Mouse (Mus musculus): ENCODE data around the gene Tagap1.
"Not testable (repeated sequence)": the region's sequence is repeated elsewhere in the genome, so short reads cannot be mapped to it uniquely, and the experiment has no call there.

GRCm38 (mm10) chr17:7009901-7010300 lies 48.9 kb upstream of the Tagap1 start:
- TF ChIP-seq CTCF (IDR thresholded peaks at IDR 0.05; ENCODE audit: control insufficient read depth, insufficient read depth, insufficient read length); USF1 (IDR thresholded peaks at IDR 0.05; ENCODE audit: low read depth); MAX (IDR thresholded peaks at IDR 0.05); FOSL1 (IDR thresholded peaks at IDR 0.05; ENCODE audit: insufficient read depth, low read length, poor library complexity, severe bottlenecking); MYOD1 (IDR thresholded peaks at IDR 0.05; ENCODE audit: control insufficient read depth, insufficient read length, low read depth); CEBPB (IDR thresholded peaks at IDR 0.05; ENCODE audit: low read depth); MYOG (IDR thresholded peaks at IDR 0.05; ENCODE audit: control insufficient read depth, extremely low read depth, insufficient read length): not testable (repeated sequence)

Data from C2C12 (cell line).